Mouse (Mus musculus) ES-E14 (cell line): ENCODE data around the gene Tmem156.

Experiments
- CHD2 ChIP-seq: IDR thresholded peaks from 2 replicates; pipeline ENCODE4 v1.6.1; 2014; ENCODE audit warnings: mild to moderate bottlenecking, low read depth, low read length, inconsistent platforms
- HCFC1 ChIP-seq: IDR thresholded peaks from 2 replicates; pipeline ENCODE4 v1.6.1; 2012; ENCODE audit warnings: low read length, inconsistent platforms, borderline replicate concordance; ENCODE audit not compliant: insufficient read depth
- ZNF384 ChIP-seq: IDR thresholded peaks from 2 replicates; pipeline ENCODE4 v1.6.1; 2012; ENCODE audit warnings: low read depth, low read length, inconsistent platforms

- no peak for TF ChIP-seq CHD2
- TF ChIP-seq HCFC1, result no peak
- no peak for TF ChIP-seq ZNF384
These were observed 3.1 kb upstream of the Tmem156 start for GRCm38 (mm10) chr5:65094902-65095545.
